Mouse (Mus musculus) myocyte (in vitro differentiated cells): ENCODE data around the gene 4930579F01Rik.

Experiments used
- CEBPB ChIP-seq: IDR thresholded peaks from 2 replicates; pipeline ENCODE4 v1.6.1; 2011; ENCODE audit warnings: mild to moderate bottlenecking, moderate library complexity; ENCODE audit not compliant: poor library complexity, insufficient read depth, severe bottlenecking
- E2F4 ChIP-seq: IDR thresholded peaks from one replicate; pipeline ENCODE4 v1.6.1; 2011; ENCODE audit warnings: mild to moderate bottlenecking, control low read depth, moderate library complexity; ENCODE audit not compliant: insufficient read depth
- MAX ChIP-seq: IDR thresholded peaks from one replicate; pipeline ENCODE4 v1.6.1; 2011; ENCODE audit warnings: low read depth, mild to moderate bottlenecking, control low read depth
- POLR2A ChIP-seq: IDR thresholded peaks from one replicate; pipeline ENCODE4 v1.6.1; 2011; ENCODE audit warnings: low read depth, mild to moderate bottlenecking, control low read depth, moderate library complexity; ENCODE audit not compliant: insufficient read length
- POLR2AphosphoS2 ChIP-seq: IDR thresholded peaks from one replicate; pipeline ENCODE4 v1.6.1; 2011; ENCODE audit warnings: low read depth, control low read depth; ENCODE audit not compliant: insufficient read length
- SRF ChIP-seq: IDR thresholded peaks from one replicate; pipeline ENCODE4 v1.6.1; 2011; ENCODE audit warnings: low read depth; ENCODE audit not compliant: control insufficient read depth, insufficient read length
- TCF12 ChIP-seq: IDR thresholded peaks from one replicate; pipeline ENCODE4 v1.6.1; 2011; ENCODE audit warnings: mild to moderate bottlenecking, control low read depth; ENCODE audit not compliant: poor library complexity, insufficient read depth, severe bottlenecking

- TF ChIP-seq MAX (no peak), SRF (no peak), CEBPB (no peak), E2F4 (no peak), POLR2A (no peak), POLR2AphosphoS2 (no peak), TCF12 (no peak)
Measured at GRCm38 (mm10) chr3:138162553-138163183, 31.0 kb downstream of the 4930579F01Rik start.
